Mouse (Mus musculus): ENCODE data around the gene Kiz. TPM values are rescaled to one million over a fixed set of nuclear protein-coding genes. Genes with fewer than 3 reads are reported as not detected.
A peak's percentile ranks its signal among the peaks of the same experiment; 100 is the strongest.

Gene Kiz
- polyA plus RNA-seq, 1 experiment from 2014 or later, result 32.2 TPM

GRCm38 (mm10) chr2:147011474-147012140 lies 155.9 kb downstream of the Kiz start:
- DNase-seq (ENCODE audit: low spot score), result no peak
- H3K4me1 ChIP-seq, result peaks cover 26% of the 10 kb centered on the region
- H3K27ac ChIP-seq (replicated peaks), result peak overlapping the region; percentile 93
- H3K36me3 ChIP-seq, result peaks cover 25% of the 10 kb centered on the region
- no peaks in the 10 kb centered on the region for H3K9me3 ChIP-seq (replicated peaks)
- H3K4me3 ChIP-seq, result peak overlapping the region; percentile 70
- WGBS, result 81% methylated on average over 3 of the region's 3 CpGs
- H3K27me3 ChIP-seq (ENCODE audit: low read depth, poor library complexity, severe bottlenecking), result no peaks in the 10 kb centered on the region

- H3K4me3 ChIP-seq, result peak overlapping the region; percentile 70
- H3K27ac ChIP-seq (replicated peaks), result peak overlapping the region; percentile 93
- DNase-seq (ENCODE audit: low spot score), result no peak
- peaks cover 26% of the 10 kb centered on the region for H3K4me1 ChIP-seq
- peaks cover 26% of the 10 kb centered on the region for H3K36me3 ChIP-seq
- no peaks in the 10 kb centered on the region for H3K27me3 ChIP-seq (ENCODE audit: low read depth, poor library complexity, severe bottlenecking)
- 61% methylated on average over 7 of the region's 7 CpGs for WGBS
- H3K9me3 ChIP-seq (replicated peaks), result no peaks in the 10 kb centered on the region
These were observed 156.5 kb downstream of the Kiz start for GRCm38 (mm10) chr2:147012141-147012622.

- H3K27me3 ChIP-seq (ENCODE audit: low read depth, poor library complexity, severe bottlenecking), result no peaks in the 10 kb centered on the region
- H3K36me3 ChIP-seq, result peaks cover 26% of the 10 kb centered on the region
- H3K4me3 ChIP-seq, result peak within 1 kb of the TSS; percentile 70
- WGBS, result under 1% methylated on average over 37 of the region's 37 CpGs
- H3K27ac ChIP-seq (replicated peaks), result peak within 1 kb of the TSS; percentile 93
- peaks cover 26% of the 10 kb centered on the region for H3K4me1 ChIP-seq
- peak; percentile 99 for DNase-seq (ENCODE audit: low spot score)
- H3K9me3 ChIP-seq (replicated peaks), result no peaks in the 10 kb centered on the region
These were observed 157.0 kb downstream of the Kiz start, which contains the start of gene Xrn2 for GRCm38 (mm10) chr2:147012623-147013184. TSS of gene Xrn2 (plus strand) at chr2:147012996.

GRCm38 (mm10) chr2:147013194-147013969 lies 157.7 kb downstream of the Kiz start:
- Histone ChIP-seq H3K36me3 (peaks cover 22% of the 10 kb centered on the region), H3K4me1 (peaks cover 26% of the 10 kb centered on the region), H3K9me3 (replicated peaks) (no peaks in the 10 kb centered on the region), H3K4me3 (peak overlapping the region; percentile 70), H3K27me3 (ENCODE audit: low read depth, poor library complexity, severe bottlenecking) (no peaks in the 10 kb centered on the region), H3K27ac (replicated peaks) (peak overlapping the region; percentile 93)
- peak; percentile 91 for DNase-seq (ENCODE audit: low spot score)
- WGBS, result under 1% methylated on average over 58 of the region's 59 CpGs

- Histone ChIP-seq H3K4me3 (peak overlapping the region; percentile 70), H3K9me3 (replicated peaks) (no peaks in the 10 kb centered on the region), H3K4me1 (peaks cover 26% of the 10 kb centered on the region), H3K36me3 (peaks cover 21% of the 10 kb centered on the region), H3K27ac (replicated peaks) (peak overlapping the region; percentile 93), H3K27me3 (ENCODE audit: low read depth, poor library complexity, severe bottlenecking) (no peaks in the 10 kb centered on the region)
- WGBS, result 36% methylated on average over 15 of the region's 15 CpGs
- no peak for DNase-seq (ENCODE audit: low spot score)
These were observed 158.6 kb downstream of the Kiz start for GRCm38 (mm10) chr2:147014101-147014886.

Other genes starting within 250 kb of the Kiz start
- gene Xrn2, start 157.1 kb downstream of the Kiz start, polyA plus RNA-seq (2016; fragmentation: Nextera tagmentation; extraction: Ambion mirVana), result 88.0 and 92.5 TPM in 2 replicates
- gene Nkx2-4, start 229.6 kb downstream of the Kiz start, polyA plus RNA-seq (2016; fragmentation: Nextera tagmentation; extraction: Ambion mirVana), result 1.3 TPM in 2 replicates